Mouse (Mus musculus): ENCODE data around the gene Ccdc173. TPM values are rescaled to one million over a fixed set of nuclear protein-coding genes. Genes with fewer than 3 reads are reported as not detected.
A peak's percentile ranks its signal among the peaks of the same experiment; 100 is the strongest.

The Ccdc173 gene
- polyA plus RNA-seq, 1 experiment = 0.20 TPM

- H3K4me1 ChIP-seq (ENCODE audit: control insufficient read depth, insufficient read depth, low read length) = peaks cover 5% of the 10 kb centered on the region; the same call in 1 of the 2 replicates
- WGBS = 22% methylated on average over 4 of the region's 4 CpGs
- peaks cover 2% of the 10 kb centered on the region; the same call in 1 of the 2 replicates for H3K36me3 ChIP-seq (ENCODE audit: control insufficient read depth, insufficient read depth, low read length)
- no peaks in the 10 kb centered on the region for H3K27me3 ChIP-seq (replicated peaks; ENCODE audit: control insufficient read depth, insufficient read depth, low read length)
- no peak overlapping the region for H3K4me3 ChIP-seq (ENCODE audit: insufficient read depth, low read depth, low read length)
- DNase-seq = no peak
- no peak overlapping the region for H3K27ac ChIP-seq (ENCODE audit: insufficient read depth, low read depth, low read length)
- TF ChIP-seq POLR2A (IDR thresholded peaks at IDR 0.05; ENCODE audit: low read depth, low read length) (no peak), CTCF (conservative IDR thresholded peaks at IDR 0.05; ENCODE audit: insufficient read depth, insufficient read length, low read depth, low read length) (no peak)
Observed at GRCm38 (mm10) chr2:69713626-69714014, 75.8 kb downstream of the Ccdc173 start.

DNA sequence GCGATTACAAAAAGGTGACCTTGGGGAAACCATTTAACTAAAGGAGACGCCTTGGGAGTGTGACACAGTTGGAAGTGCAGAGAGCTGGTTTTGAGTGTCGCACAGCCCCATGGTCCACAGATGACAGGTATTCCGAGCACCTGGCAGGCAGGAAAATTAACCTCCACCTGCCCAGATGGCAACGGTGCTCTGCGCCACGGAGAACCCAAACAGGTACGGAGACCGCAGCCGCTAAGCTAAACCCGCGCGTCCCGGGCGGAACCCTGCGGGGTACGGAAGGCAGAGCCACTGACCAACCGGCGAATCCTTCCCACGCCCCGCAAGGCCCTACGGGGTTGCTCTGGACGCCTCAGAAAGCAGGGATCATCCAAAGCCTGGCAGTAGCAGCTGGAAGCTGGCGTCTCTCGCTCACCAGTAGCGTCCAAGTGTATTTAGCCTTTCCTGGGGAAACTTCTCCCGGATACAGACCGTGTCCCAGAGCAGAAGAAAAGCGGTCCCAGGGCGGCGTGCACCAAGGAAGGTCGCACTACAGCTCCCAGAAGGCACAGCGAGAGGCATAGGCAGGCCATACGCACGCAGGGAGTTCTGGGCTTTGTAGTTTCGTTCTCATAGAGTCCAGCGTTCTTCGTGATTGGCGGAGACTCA is 76.3 kb downstream of the Ccdc173 start, which contains the start of gene Fastkd1:
TSS of gene Fastkd1 (minus strand) at position 536 of the 645 bp plus-strand sequence.
- under 1% methylated on average over 39 of the region's 39 CpGs for WGBS
- no peak for TF ChIP-seq CTCF (conservative IDR thresholded peaks at IDR 0.05; ENCODE audit: insufficient read depth, insufficient read length, low read depth, low read length)
- peak; percentile 41 for TF ChIP-seq POLR2A (IDR thresholded peaks at IDR 0.05; ENCODE audit: low read depth, low read length)
- Histone ChIP-seq H3K27ac (ENCODE audit: insufficient read depth, low read depth, low read length) (peak within 1 kb of the TSS; percentile 80), H3K4me1 (ENCODE audit: control insufficient read depth, insufficient read depth, low read length) (peaks cover 5% of the 10 kb centered on the region; the same call in 1 of the 2 replicates), H3K27me3 (replicated peaks; ENCODE audit: control insufficient read depth, insufficient read depth, low read length) (no peaks in the 10 kb centered on the region), H3K36me3 (ENCODE audit: control insufficient read depth, insufficient read depth, low read length) (peaks cover 2% of the 10 kb centered on the region; the same call in 1 of the 2 replicates), H3K4me3 (ENCODE audit: insufficient read depth, low read depth, low read length) (peak within 1 kb of the TSS; percentile 70)
- DNase-seq = peak; percentile 96

DNA sequence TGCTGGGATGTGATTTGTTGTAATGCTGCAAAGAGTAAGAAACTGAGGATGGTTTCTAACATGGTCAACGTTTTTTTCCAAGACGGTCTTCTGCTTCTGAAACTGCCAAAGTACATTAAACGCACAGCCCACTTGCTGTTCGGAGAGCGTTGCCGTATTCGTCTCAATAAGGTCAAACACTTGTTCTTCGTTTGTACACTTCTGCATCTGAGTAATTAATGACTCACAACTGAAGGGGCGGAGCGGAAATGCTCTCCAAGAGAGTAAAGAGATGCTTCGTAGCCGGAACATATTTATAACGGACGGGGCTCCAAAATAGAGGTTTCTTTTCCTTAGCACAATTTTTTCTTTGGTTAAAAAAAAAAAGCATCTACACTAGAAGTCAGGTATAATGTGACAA is 77.2 kb downstream of the Ccdc173 start:
- peaks cover 6% of the 10 kb centered on the region for H3K36me3 ChIP-seq (ENCODE audit: control insufficient read depth, insufficient read depth, low read length)
- peaks cover 5% of the 10 kb centered on the region; the same call in 1 of the 2 replicates for H3K4me1 ChIP-seq (ENCODE audit: control insufficient read depth, insufficient read depth, low read length)
- peak overlapping the region; percentile 72 for H3K27ac ChIP-seq (ENCODE audit: insufficient read depth, low read depth, low read length)
- H3K27me3 ChIP-seq (replicated peaks; ENCODE audit: control insufficient read depth, insufficient read depth, low read length) = no peaks in the 10 kb centered on the region
- DNase-seq = peak; percentile 31
- 46% methylated on average over 14 of the region's 14 CpGs for WGBS
- TF ChIP-seq CTCF (conservative IDR thresholded peaks at IDR 0.05; ENCODE audit: insufficient read depth, insufficient read length, low read depth, low read length) (no peak), POLR2A (IDR thresholded peaks at IDR 0.05; ENCODE audit: low read depth, low read length) (no peak)
- peak overlapping the region; percentile 42; the same call in 1 of the 2 replicates for H3K4me3 ChIP-seq (ENCODE audit: insufficient read depth, low read depth, low read length)

Other genes with a start within 250 kb of the Ccdc173 start
- 283 and 389 TPM in 2 replicates for gene Lrp2, start 203.5 kb downstream of the Ccdc173 start, polyA plus RNA-seq (2012; rRNA removed)
- 1.3 and 1.7 TPM in 2 replicates for gene Bbs5, start 142.4 kb downstream of the Ccdc173 start, polyA plus RNA-seq (2012; rRNA removed)
- gene Klhl41, start 119.5 kb downstream of the Ccdc173 start, polyA plus RNA-seq (2012; rRNA removed) = 0.08 and 1.8 TPM in 2 replicates
- 9.3 and 11.2 TPM in 2 replicates for gene Fastkd1, start 76.1 kb downstream of the Ccdc173 start, polyA plus RNA-seq (2012; rRNA removed)
- 2.9 and 3.6 TPM in 2 replicates for gene Ppig, start 67.0 kb downstream of the Ccdc173 start, polyA plus RNA-seq (2012; rRNA removed)
- gene Phospho2, start within 50 bp of the Ccdc173 start, polyA plus RNA-seq (2012; rRNA removed) = 24.3 and 50.8 TPM in 2 replicates
- 0.57 and 1.1 TPM in 2 replicates for gene Klhl23, start 32.4 kb upstream of the Ccdc173 start, polyA plus RNA-seq (2012; rRNA removed)
- gene Ssb, start 72.0 kb upstream of the Ccdc173 start, polyA plus RNA-seq (2012; rRNA removed) = 2.7 and 5.9 TPM in 2 replicates
- gene Mettl5, start 96.0 kb upstream of the Ccdc173 start, polyA plus RNA-seq (2012; rRNA removed) = 7.0 and 8.8 TPM in 2 replicates
- 17.8 and 18.4 TPM in 2 replicates for gene Ubr3, start 107.7 kb upstream of the Ccdc173 start, polyA plus RNA-seq (2012; rRNA removed)
- 1.6 and 1.7 TPM in 2 replicates for gene Myo3b, start 249.6 kb upstream of the Ccdc173 start, polyA plus RNA-seq (2012; rRNA removed)